Mouse (Mus musculus) heart, postnatal 0 days (tissue): ENCODE measurements around the gene Dexi.

Experiments
- CTCF ChIP-seq: IDR thresholded peaks from 2 replicates; pipeline ENCODE4 v1.5.1; 2016; ENCODE audit warnings: antibody characterized with exemption, control low read depth, low read depth
- EP300 ChIP-seq: IDR thresholded peaks from 2 replicates; pipeline ENCODE4 v1.6.1; 2016; ENCODE audit warnings: antibody characterized with exemption, low read depth

DNA sequence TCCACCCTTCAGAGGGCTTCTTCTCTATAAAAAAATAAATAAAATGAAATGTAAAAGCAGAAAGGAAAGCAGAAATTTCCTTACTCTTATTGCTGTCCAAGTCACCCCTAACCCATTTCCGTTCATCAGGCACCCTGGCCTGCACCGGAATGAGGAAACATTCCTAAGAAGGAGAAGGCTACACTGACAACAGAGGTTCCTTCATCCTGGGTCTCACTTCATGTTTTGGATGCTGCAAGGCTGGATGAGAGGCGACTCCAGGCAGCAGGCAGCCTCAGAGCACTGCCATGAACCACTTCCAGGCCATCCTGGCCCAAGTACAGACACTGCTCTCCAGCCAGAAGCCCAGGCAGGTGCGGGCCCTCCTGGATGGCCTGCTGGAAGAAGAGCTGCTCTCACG is 63.0 kb downstream of the Dexi start, which contains the start of gene Ciita:
- no peak for TF ChIP-seq CTCF
- no peak for TF ChIP-seq EP300
